Mouse (Mus musculus) kidney, adult 2 months (tissue): ENCODE measurements around the gene Atg16l2.

Source experiments
- CTCF ChIP-seq: fragments of 200-500 bp; conservative IDR thresholded peaks from 2 replicates; pipeline ENCODE4 v1.5.1; 2011; ENCODE audit warnings: low read depth, mild to moderate bottlenecking, control low read depth, low read length, moderate library complexity, mixed read lengths; ENCODE audit not compliant: insufficient read depth, insufficient read length
- POLR2A ChIP-seq: fragments of 200-500 bp; IDR thresholded peaks from one replicate; pipeline ENCODE4 v1.6.1; 2011; ENCODE audit warnings: low read depth, low read length, control low read depth

GRCm38 (mm10) chr7:101317014-101317413 is 15.0 kb upstream of the Atg16l2 start, which contains the start of gene Stard10:
- no peak for TF ChIP-seq POLR2A
- TF ChIP-seq CTCF, result no peak
